Mouse (Mus musculus) olfactory bulb, adult 2 months (tissue): ENCODE data around the gene Col4a1.

Experiments
- CTCF ChIP-seq: fragments of 200-500 bp; IDR thresholded peaks from 2 replicates; pipeline ENCODE4 v1.5.1; 2012; ENCODE audit warnings: low read depth, mild to moderate bottlenecking, low read length, moderate library complexity; ENCODE audit not compliant: insufficient read depth
- POLR2A ChIP-seq: fragments of 200-500 bp; IDR thresholded peaks from 2 replicates; pipeline ENCODE4 v1.6.1; 2012; ENCODE audit warnings: mild to moderate bottlenecking, low read depth, low read length, moderate library complexity; ENCODE audit not compliant: insufficient read depth

- TF ChIP-seq CTCF (no peak), POLR2A (no peak)
These were observed 18.9 kb upstream of the Col4a1 start for GRCm38 (mm10) chr8:11331561-11331960.
